Mouse (Mus musculus) bone marrow macrophage, adult 2 months (primary cell): ENCODE results near the gene Tbx10. TPM values are rescaled to one million over a fixed set of nuclear protein-coding genes. Genes with fewer than 3 reads are reported as not detected.
A peak's percentile ranks its signal among the peaks of the same experiment; 100 is the strongest.

Experiments
- H3K27ac ChIP-seq: 2 replicates; pipeline ENCODE4 v1.5.1; 2012; ENCODE audit warnings: low read depth, low read length; ENCODE audit not compliant: insufficient read depth
- H3K4me1 ChIP-seq: 2 replicates; pipeline ENCODE4 v1.6.1; 2012; ENCODE audit warnings: low read length; ENCODE audit not compliant: control insufficient read depth, insufficient read depth
- H3K4me3 ChIP-seq: 2 replicates; pipeline ENCODE4 v1.5.1; 2012; ENCODE audit warnings: mild to moderate bottlenecking, low read length, moderate library complexity; ENCODE audit not compliant: insufficient read depth
- CTCF ChIP-seq: IDR thresholded peaks from 2 replicates; pipeline ENCODE4 v1.5.1; 2012; ENCODE audit warnings: low read depth, mild to moderate bottlenecking, low read length, moderate library complexity
- POLR2A ChIP-seq: IDR thresholded peaks from 2 replicates; pipeline ENCODE4 v1.6.1; 2012; ENCODE audit warnings: mild to moderate bottlenecking, low read depth, low read length, borderline replicate concordance
- polyA plus RNA-seq: library from polyadenylated mRNA; stranded (reverse); fragments of >200 nt; gene quantifications from 2 replicates; pipeline ENCODE4 v1.2.4, GENCODE M21; 2012; ENCODE audit not compliant: missing spikeins, insufficient read depth, insufficient read length

The Tbx10 gene
- polyA plus RNA-seq, 1 experiment: not detected

- Histone ChIP-seq H3K4me1 (peaks cover 20% of the 10 kb centered on the region), H3K4me3 (no peak overlapping the region), H3K27ac (no peak overlapping the region)
- no peak for TF ChIP-seq CTCF
- TF ChIP-seq POLR2A: no peak
Observed at GRCm38 (mm10) chr19:4001752-4002151, 9.2 kb downstream of the Tbx10 start.

GRCm38 (mm10) chr19:4003112-4003511 lies 10.6 kb downstream of the Tbx10 start, which contains the start of gene Doc2g:
Doc2g (plus strand) TSS chr19:4003313.
- H3K4me1 ChIP-seq: peaks cover 20% of the 10 kb centered on the region
- no peak within 1 kb of the TSS for H3K27ac ChIP-seq
- no peak for TF ChIP-seq POLR2A
- no peak for TF ChIP-seq CTCF
- no peak within 1 kb of the TSS for H3K4me3 ChIP-seq

- Histone ChIP-seq H3K4me3 (no peak overlapping the region), H3K27ac (no peak overlapping the region), H3K4me1 (peaks cover 18% of the 10 kb centered on the region)
- TF ChIP-seq POLR2A (no peak), CTCF (no peak)
Observed at GRCm38 (mm10) chr19:4003641-4004040, 11.1 kb downstream of the Tbx10 start.

- Histone ChIP-seq H3K27ac (no peak overlapping the region), H3K4me1 (peaks cover 11% of the 10 kb centered on the region), H3K4me3 (no peak overlapping the region)
- TF ChIP-seq CTCF (no peak), POLR2A (no peak)
Observed at GRCm38 (mm10) chr19:4004331-4004730, 11.8 kb downstream of the Tbx10 start.

GRCm38 (mm10) chr19:4005091-4005490 lies 12.5 kb downstream of the Tbx10 start:
- Histone ChIP-seq H3K4me3 (no peak overlapping the region), H3K27ac (no peak overlapping the region), H3K4me1 (peaks cover 7% of the 10 kb centered on the region)
- no peak for TF ChIP-seq POLR2A
- no peak for TF ChIP-seq CTCF

DNA sequence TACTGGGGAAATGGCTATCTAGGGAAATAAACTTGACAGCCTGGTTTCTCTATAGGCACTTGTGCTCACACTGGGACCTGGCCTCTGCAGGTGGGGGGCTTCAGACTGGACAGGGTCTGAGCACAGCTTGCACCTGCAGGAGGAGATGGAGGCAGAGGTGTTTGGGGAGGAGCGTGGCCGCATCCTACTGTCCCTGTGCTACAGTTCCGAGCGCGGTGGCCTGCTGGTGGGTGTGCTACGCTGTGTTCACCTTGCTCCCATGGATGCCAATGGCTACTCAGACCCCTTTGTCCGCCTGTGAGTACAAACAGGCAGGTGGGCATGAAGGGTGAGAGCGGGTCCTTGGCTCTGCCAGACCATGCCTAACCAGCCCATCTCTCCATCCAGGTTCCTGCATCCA lies 13.4 kb downstream of the Tbx10 start:
- no peak overlapping the region for H3K27ac ChIP-seq
- TF ChIP-seq CTCF (no peak), POLR2A (no peak)
- peaks cover 5% of the 10 kb centered on the region for H3K4me1 ChIP-seq
- H3K4me3 ChIP-seq: no peak overlapping the region

DNA sequence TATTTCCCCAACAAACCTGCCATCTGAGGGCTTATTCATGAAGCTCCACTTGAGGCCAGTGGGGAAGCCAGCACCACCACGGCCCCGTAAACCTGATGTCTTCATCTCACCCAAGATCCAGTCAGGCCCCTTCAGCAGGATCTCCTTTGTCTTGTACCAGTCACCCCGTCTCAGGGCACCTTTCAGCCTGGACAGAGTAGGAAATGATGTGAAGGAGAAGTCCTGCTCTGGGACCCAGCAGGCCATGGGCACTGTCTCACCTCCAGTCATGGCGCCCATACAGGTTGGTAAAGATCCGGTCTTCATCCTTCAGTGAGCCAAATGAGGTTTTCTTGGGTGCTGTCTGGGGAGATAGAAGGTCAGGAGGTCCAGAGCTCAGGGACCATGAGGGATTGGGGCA lies 18.5 kb downstream of the Tbx10 start:
- Histone ChIP-seq H3K4me1 (peaks cover 6% of the 10 kb centered on the region), H3K4me3 (no peak overlapping the region), H3K27ac (no peak overlapping the region)
- TF ChIP-seq CTCF: no peak
- no peak for TF ChIP-seq POLR2A

DNA sequence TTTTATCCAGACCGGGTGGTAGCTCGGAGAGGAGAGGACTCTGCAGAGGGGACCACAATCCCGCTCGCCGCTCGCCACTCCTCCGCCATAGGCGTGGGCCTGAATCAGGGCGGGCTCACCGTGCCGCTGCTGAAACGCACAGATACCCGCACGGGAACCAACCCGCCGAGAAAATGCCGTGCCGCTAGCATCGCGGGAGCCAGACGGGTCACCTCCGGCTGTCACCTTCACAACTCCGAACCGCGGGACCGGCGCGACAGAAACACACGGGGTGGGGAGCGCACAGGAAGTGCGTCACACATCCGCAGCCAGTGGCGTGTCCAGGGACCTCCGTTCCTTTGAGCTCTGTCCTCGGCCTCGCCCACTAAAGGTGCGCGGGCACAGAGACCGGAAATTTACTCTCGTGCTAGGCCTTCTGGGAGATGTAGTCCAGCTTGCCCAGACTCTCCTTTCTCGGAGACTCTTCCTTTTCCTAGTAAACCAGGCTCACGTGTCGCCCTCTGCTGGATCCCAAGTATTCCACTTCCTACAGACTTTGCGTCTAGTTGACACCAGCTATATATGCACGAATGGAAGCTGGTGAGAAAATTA lies 20.0 kb downstream of the Tbx10 start, which contains the start of gene Ndufv1:
Ndufv1 (minus strand) TSS at position 375 of the 591 bp plus-strand sequence.
- H3K4me3 ChIP-seq: peak within 1 kb of the TSS; percentile 91
- H3K4me1 ChIP-seq: peaks cover 6% of the 10 kb centered on the region
- TF ChIP-seq POLR2A: no peak
- no peak for TF ChIP-seq CTCF
- H3K27ac ChIP-seq: peak within 1 kb of the TSS; percentile 20

DNA sequence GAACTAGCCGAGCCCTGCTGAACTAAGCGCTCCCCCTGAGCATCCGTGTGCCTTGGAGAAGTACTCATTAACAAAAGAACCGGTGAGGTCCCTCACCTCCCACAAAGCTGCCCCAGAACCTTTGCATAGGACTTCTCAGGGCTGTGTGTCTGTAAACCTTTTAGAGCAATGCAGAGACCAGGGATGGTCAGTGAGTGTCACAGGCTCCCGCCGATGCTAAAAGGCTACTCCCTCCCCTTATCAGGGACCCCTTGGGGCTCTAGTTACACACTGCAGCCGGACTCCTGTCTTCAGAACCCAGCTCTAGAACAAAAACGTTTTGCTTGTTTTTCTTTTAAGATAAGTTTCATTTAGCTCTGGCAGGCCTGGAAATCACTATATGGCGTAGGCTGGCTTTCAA lies 20.5 kb downstream of the Tbx10 start:
- H3K4me1 ChIP-seq: peaks cover 6% of the 10 kb centered on the region
- TF ChIP-seq CTCF: peak; percentile 24; the same call in 1 of the 2 replicates
- no peak for TF ChIP-seq POLR2A
- H3K4me3 ChIP-seq: peak overlapping the region; percentile 31
- no peak overlapping the region for H3K27ac ChIP-seq

GRCm38 (mm10) chr19:4014802-4015201 lies 22.2 kb downstream of the Tbx10 start:
- no peak for TF ChIP-seq CTCF
- TF ChIP-seq POLR2A: no peak
- H3K4me3 ChIP-seq: no peak overlapping the region
- H3K27ac ChIP-seq: no peak overlapping the region
- H3K4me1 ChIP-seq: peaks cover 6% of the 10 kb centered on the region
